Mouse (Mus musculus): ENCODE data around the gene Gm20479. TPM values are rescaled to one million over a fixed set of nuclear protein-coding genes. Genes with fewer than 3 reads are reported as not detected.

Gm20479 gene
- polyA plus RNA-seq, 1 experiment, result not detected

DNA sequence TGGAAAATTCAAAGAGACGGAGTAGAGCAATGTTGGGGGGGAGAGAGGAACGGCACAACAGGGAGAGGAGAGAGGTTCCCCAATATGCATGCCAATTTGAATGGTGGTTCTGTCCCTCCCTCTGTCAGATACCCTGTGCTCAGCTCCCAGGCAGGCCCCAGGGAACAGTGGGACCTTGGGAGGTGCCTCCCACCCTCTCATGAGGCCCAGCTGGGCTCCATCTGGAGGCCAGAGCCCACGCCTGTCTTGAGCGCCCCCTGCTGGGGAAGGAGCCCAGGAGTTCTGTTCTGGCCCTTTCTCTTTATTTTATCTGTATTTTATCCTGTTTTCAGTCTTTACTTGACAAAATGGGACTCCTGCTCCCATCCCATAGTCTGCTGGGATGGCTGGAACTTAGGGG, 27.5 kb upstream of the Gm20479 start:
- TF ChIP-seq CTCF (IDR thresholded peaks at IDR 0.05; ENCODE audit: control insufficient read depth, insufficient read depth, insufficient read length) (peak; percentile 35), FOSL1 (IDR thresholded peaks at IDR 0.05; ENCODE audit: insufficient read depth, low read length, poor library complexity, severe bottlenecking) (no peak)
- Histone ChIP-seq H3ac (ENCODE audit: control insufficient read depth, insufficient read length, low read depth) (no peak overlapping the region), H3K4me3 (ENCODE audit: insufficient read depth, poor library complexity, severe bottlenecking) (no peak overlapping the region), H3K36me3 (ENCODE audit: control insufficient read depth, insufficient read depth) (no peaks in the 10 kb centered on the region), H3K27me3 (ENCODE audit: control insufficient read depth, insufficient read depth, insufficient read length) (no peaks in the 10 kb centered on the region), H3K79me2 (ENCODE audit: control insufficient read depth, insufficient read depth) (no peaks in the 10 kb centered on the region), H3K79me3 (ENCODE audit: low read depth) (no peaks in the 10 kb centered on the region)

- H3K27me3 ChIP-seq (ENCODE audit: control insufficient read depth, insufficient read depth, insufficient read length), result no peaks in the 10 kb centered on the region
- no peak overlapping the region for H3K4me3 ChIP-seq (ENCODE audit: insufficient read depth, poor library complexity, severe bottlenecking)
- no peaks in the 10 kb centered on the region for H3K36me3 ChIP-seq (ENCODE audit: control insufficient read depth, insufficient read depth)
- H3K79me3 ChIP-seq (ENCODE audit: low read depth), result no peaks in the 10 kb centered on the region
- no peak overlapping the region for H3ac ChIP-seq (ENCODE audit: control insufficient read depth, insufficient read length, low read depth)
- H3K79me2 ChIP-seq (ENCODE audit: control insufficient read depth, insufficient read depth), result no peaks in the 10 kb centered on the region
- no peak for TF ChIP-seq CTCF (IDR thresholded peaks at IDR 0.05; ENCODE audit: control insufficient read depth, insufficient read depth, insufficient read length)
- no peak for TF ChIP-seq CEBPB (IDR thresholded peaks at IDR 0.05; ENCODE audit: low read depth)
- TF ChIP-seq USF1 (IDR thresholded peaks at IDR 0.05; ENCODE audit: low read depth), result no peak
- no peak for TF ChIP-seq FOSL1 (IDR thresholded peaks at IDR 0.05; ENCODE audit: insufficient read depth, low read length, poor library complexity, severe bottlenecking)
- TF ChIP-seq MYOD1 (IDR thresholded peaks at IDR 0.05; ENCODE audit: control insufficient read depth, insufficient read length, low read depth), result no peak
- no peak for TF ChIP-seq MAX (IDR thresholded peaks at IDR 0.05)
- no peak for TF ChIP-seq MYOG (IDR thresholded peaks at IDR 0.05; ENCODE audit: control insufficient read depth, extremely low read depth, insufficient read length)
Observed at GRCm38 (mm10) chr7:27384134-27384533, 26.9 kb upstream of the Gm20479 start.

- Histone ChIP-seq H3K4me3 (ENCODE audit: insufficient read depth, poor library complexity, severe bottlenecking) (no peak overlapping the region), H3ac (ENCODE audit: control insufficient read depth, insufficient read length, low read depth) (no peak overlapping the region), H3K36me3 (ENCODE audit: control insufficient read depth, insufficient read depth) (no peaks in the 10 kb centered on the region), H3K27me3 (ENCODE audit: control insufficient read depth, insufficient read depth, insufficient read length) (no peaks in the 10 kb centered on the region), H3K79me3 (ENCODE audit: low read depth) (no peaks in the 10 kb centered on the region), H3K79me2 (ENCODE audit: control insufficient read depth, insufficient read depth) (no peaks in the 10 kb centered on the region)
- no peak for TF ChIP-seq CTCF (IDR thresholded peaks at IDR 0.05; ENCODE audit: control insufficient read depth, insufficient read depth, insufficient read length)
- no peak for TF ChIP-seq MYOD1 (IDR thresholded peaks at IDR 0.05; ENCODE audit: control insufficient read depth, insufficient read length, low read depth)
- no peak for TF ChIP-seq MAX (IDR thresholded peaks at IDR 0.05)
- TF ChIP-seq CEBPB (IDR thresholded peaks at IDR 0.05; ENCODE audit: low read depth), result no peak
Observed at GRCm38 (mm10) chr7:27383233-27383632, 26.0 kb upstream of the Gm20479 start.

- Histone ChIP-seq H3K79me2 (ENCODE audit: control insufficient read depth, insufficient read depth) (no peaks in the 10 kb centered on the region), H3K4me3 (ENCODE audit: insufficient read depth, poor library complexity, severe bottlenecking) (no peak overlapping the region), H3K79me3 (ENCODE audit: low read depth) (no peaks in the 10 kb centered on the region), H3K36me3 (ENCODE audit: control insufficient read depth, insufficient read depth) (no peaks in the 10 kb centered on the region), H3K27me3 (ENCODE audit: control insufficient read depth, insufficient read depth, insufficient read length) (peaks cover 5% of the 10 kb centered on the region), H3ac (ENCODE audit: control insufficient read depth, insufficient read length, low read depth) (no peak overlapping the region)
- TF ChIP-seq MYOG (IDR thresholded peaks at IDR 0.05; ENCODE audit: control insufficient read depth, extremely low read depth, insufficient read length) (no peak), USF1 (IDR thresholded peaks at IDR 0.05; ENCODE audit: low read depth) (no peak), CTCF (IDR thresholded peaks at IDR 0.05; ENCODE audit: control insufficient read depth, insufficient read depth, insufficient read length) (no peak), MAX (IDR thresholded peaks at IDR 0.05) (no peak), MYOD1 (IDR thresholded peaks at IDR 0.05; ENCODE audit: control insufficient read depth, insufficient read length, low read depth) (no peak), CEBPB (IDR thresholded peaks at IDR 0.05; ENCODE audit: low read depth) (no peak), FOSL1 (IDR thresholded peaks at IDR 0.05; ENCODE audit: insufficient read depth, low read length, poor library complexity, severe bottlenecking) (no peak)
Observed at GRCm38 (mm10) chr7:27381560-27381959, 24.3 kb upstream of the Gm20479 start.

DNA sequence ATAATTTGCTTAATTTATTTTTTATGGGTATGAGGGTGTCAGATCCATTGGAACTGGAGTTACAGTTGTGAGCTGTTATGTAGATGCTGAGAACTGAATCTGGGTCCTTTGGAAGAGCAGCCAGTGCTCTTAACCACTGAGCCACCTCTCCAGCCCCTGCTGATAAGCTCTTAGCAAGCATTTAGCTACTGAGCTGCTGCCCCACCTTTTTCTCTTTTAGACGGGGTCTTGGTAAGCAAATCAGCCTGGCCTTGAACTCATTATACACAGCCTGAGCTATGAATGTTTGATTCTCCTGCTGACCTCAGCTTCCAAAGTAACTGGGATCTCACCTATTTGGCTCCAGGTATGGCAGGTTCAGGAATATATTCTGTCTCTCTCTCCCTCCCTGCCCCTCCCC, 23.8 kb upstream of the Gm20479 start:
- Histone ChIP-seq H3K79me3 (ENCODE audit: low read depth) (no peaks in the 10 kb centered on the region), H3K36me3 (ENCODE audit: control insufficient read depth, insufficient read depth) (no peaks in the 10 kb centered on the region), H3ac (ENCODE audit: control insufficient read depth, insufficient read length, low read depth) (no peak overlapping the region), H3K79me2 (ENCODE audit: control insufficient read depth, insufficient read depth) (no peaks in the 10 kb centered on the region), H3K4me3 (ENCODE audit: insufficient read depth, poor library complexity, severe bottlenecking) (no peak overlapping the region), H3K27me3 (ENCODE audit: control insufficient read depth, insufficient read depth, insufficient read length) (peaks cover 5% of the 10 kb centered on the region)
- TF ChIP-seq USF1 (IDR thresholded peaks at IDR 0.05; ENCODE audit: low read depth) (no peak), MAX (IDR thresholded peaks at IDR 0.05) (no peak), CEBPB (IDR thresholded peaks at IDR 0.05; ENCODE audit: low read depth) (no peak), CTCF (IDR thresholded peaks at IDR 0.05; ENCODE audit: control insufficient read depth, insufficient read depth, insufficient read length) (no peak), MYOD1 (IDR thresholded peaks at IDR 0.05; ENCODE audit: control insufficient read depth, insufficient read length, low read depth) (no peak), FOSL1 (IDR thresholded peaks at IDR 0.05; ENCODE audit: insufficient read depth, low read length, poor library complexity, severe bottlenecking) (no peak), MYOG (IDR thresholded peaks at IDR 0.05; ENCODE audit: control insufficient read depth, extremely low read depth, insufficient read length) (no peak)

- Histone ChIP-seq H3ac (ENCODE audit: control insufficient read depth, insufficient read length, low read depth) (no peak overlapping the region), H3K4me3 (ENCODE audit: insufficient read depth, poor library complexity, severe bottlenecking) (no peak overlapping the region), H3K27me3 (ENCODE audit: control insufficient read depth, insufficient read depth, insufficient read length) (peaks cover 11% of the 10 kb centered on the region), H3K79me2 (ENCODE audit: control insufficient read depth, insufficient read depth) (no peaks in the 10 kb centered on the region), H3K36me3 (ENCODE audit: control insufficient read depth, insufficient read depth) (no peaks in the 10 kb centered on the region), H3K79me3 (ENCODE audit: low read depth) (no peaks in the 10 kb centered on the region)
- TF ChIP-seq CEBPB (IDR thresholded peaks at IDR 0.05; ENCODE audit: low read depth) (no peak), USF1 (IDR thresholded peaks at IDR 0.05; ENCODE audit: low read depth) (no peak), MYOD1 (IDR thresholded peaks at IDR 0.05; ENCODE audit: control insufficient read depth, insufficient read length, low read depth) (no peak), MYOG (IDR thresholded peaks at IDR 0.05; ENCODE audit: control insufficient read depth, extremely low read depth, insufficient read length) (no peak), FOSL1 (IDR thresholded peaks at IDR 0.05; ENCODE audit: insufficient read depth, low read length, poor library complexity, severe bottlenecking) (no peak), MAX (IDR thresholded peaks at IDR 0.05) (no peak), CTCF (IDR thresholded peaks at IDR 0.05; ENCODE audit: control insufficient read depth, insufficient read depth, insufficient read length) (no peak)
Observed at GRCm38 (mm10) chr7:27379836-27380235, 22.6 kb upstream of the Gm20479 start.

Measured in C2C12 (cell line).